Mouse (Mus musculus) layer of hippocampus, adult 11-12 months (tissue): ENCODE results near the gene Sez6.

Source experiments
- DNase-seq: peaks from one replicate; pipeline ENCODE4 v3.0.0; 2022; ENCODE audit warnings: low spot score

Sez6 gene

DNA sequence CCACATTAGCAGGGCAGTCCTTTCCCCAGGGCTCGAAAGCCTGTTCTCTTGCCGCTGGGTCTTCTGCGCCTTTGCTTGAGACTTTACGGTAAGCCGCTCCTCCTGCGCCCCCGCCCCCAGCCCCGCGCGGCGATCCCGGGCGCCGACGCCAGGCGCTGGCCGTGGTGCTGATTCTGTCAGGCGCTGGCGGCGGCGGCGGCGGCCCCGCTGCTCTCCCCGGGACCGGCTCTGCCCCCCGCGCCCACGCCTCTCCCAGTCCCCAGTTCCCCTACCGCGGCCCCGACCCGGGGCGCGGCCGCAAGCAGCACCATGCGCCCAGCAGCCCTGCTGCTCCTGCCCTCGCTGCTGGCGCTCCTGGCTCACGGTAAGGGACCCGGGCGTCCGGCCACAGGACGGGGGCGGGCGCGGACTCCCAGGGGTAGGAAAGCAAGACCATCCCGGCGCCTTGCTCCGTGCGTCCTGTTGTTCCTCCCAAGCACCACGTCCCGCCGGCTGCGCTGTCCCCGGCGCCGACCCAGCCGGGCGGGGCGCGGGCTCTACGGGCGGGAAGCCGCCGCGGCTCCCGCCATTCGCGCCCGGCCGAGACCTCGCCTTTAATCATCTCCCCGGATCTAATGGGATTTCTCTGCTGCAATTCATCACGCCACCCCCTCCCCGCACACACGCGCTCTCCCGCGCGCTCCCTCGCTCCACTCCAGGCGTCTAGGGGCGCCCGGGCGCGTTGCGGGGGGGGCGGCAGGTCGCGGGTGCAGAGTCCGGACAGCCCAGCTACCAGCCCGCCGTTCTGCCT lies at the start of gene Sez6:
Gene Sez6, plus strand, starts transcription at position 50 of the 790 bp plus-strand sequence.
- DNase-seq = peak; percentile 82

GRCm38 (mm10) chr11:77884524-77885245 lies 45.9 kb upstream of the Sez6 start:
- DNase-seq = no peak

DNA sequence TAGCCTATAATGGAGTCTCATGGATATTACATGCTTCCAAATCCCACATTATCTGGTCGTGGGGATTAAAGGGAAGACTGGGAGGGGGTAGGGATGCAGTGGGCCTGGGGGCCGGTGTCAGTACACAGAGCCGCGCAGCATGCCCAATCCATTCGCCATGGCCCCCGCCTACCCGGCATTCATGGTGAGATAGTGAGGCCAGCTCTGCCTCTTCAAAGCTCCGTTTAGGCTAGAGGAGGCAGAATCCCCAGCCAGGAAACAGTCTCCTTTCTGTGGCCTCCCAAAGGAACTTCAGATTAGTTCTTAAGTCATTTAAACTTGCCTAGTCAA lies 45.4 kb upstream of the Sez6 start:
- no peak for DNase-seq

DNA sequence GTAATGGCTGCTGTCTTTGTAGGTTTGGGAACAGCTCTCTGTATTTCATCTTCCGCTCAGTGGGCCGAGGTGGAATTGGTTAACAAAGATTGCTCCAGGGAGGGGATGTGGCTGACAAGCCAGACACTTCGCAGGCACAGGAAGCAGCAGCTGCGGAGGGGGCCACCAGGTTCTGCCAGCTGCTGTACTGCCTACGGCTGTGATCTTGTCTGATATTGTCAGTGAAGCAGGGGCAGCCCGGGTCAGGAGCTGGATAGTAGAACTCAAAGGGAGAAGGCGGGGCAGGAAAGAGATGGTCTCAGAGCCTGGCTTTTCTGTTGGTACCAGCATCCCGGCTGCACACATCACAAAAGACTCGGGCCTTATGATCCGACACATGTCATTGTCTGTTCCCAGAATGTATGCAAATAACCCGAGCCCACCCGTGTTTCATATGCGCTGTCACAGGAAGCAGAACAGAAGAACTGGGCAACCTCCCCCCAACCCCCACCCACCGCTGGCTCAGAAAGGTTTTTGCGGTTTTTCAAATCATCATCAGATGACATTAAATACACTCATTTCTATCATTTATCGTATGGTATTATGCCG lies 43.1 kb upstream of the Sez6 start:
- DNase-seq = no peak

DNA sequence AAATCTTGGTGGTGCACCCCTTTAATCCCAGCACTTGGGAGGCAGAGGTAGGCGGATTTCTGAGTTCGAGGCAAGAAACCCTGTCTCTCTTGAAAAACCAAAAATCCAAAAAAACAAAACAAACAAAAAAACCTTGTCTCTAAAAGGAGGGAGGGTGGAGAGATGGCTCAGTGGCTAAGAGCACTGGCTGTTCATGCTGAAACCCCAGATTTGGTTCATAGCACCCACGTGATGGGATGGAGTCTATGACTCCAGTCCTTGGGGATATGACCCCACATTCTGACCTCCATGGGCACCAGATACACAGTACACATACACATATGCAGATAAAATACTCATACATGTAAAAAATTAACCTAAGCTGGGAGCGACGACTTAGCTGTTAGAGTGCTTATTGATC lies 41.8 kb upstream of the Sez6 start:
- DNase-seq = no peak

DNA sequence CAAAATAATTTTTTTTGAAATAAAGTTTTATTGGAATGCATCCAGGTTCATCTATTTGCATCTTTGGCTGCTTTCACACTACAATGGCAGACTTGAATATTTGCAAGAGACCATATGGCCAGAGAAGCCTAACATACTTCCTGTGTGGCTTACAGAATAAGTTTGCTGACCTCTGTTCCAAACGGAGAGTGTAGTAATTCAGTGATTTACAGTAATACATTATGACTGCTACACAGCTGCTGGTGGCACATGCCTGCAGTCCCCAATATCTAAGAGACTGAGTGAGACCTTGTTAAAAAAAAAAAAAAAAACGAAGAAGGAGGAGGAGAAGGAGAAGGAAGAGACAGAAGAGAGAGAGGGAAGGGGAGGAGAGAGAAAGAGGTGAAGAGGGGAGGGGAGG lies 41.1 kb upstream of the Sez6 start:
- DNase-seq = no peak

GRCm38 (mm10) chr11:77890648-77891258 lies 39.8 kb upstream of the Sez6 start:
- no peak for DNase-seq

- no peak for DNase-seq
Observed at GRCm38 (mm10) chr11:77892883-77893282, 37.7 kb upstream of the Sez6 start.

DNA sequence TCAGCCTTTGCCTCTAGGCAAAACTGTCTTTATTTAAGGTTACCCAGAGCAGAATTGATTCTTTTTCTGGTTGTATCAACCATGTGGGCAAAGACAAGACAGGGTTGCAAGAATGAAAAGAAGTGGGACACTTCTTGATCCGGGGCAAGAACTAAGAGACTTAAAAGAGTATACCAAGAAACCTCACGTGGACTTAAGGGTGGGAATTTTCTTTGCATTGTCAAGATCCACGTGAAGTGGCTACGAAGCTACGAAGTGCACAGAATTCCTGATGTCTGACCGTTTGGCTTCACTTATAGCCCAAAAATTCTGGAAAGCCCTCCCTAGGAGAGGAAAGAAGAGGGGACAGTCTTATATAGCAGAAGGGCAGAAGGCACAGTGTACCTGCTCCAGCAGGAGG lies 37.3 kb upstream of the Sez6 start:
- DNase-seq = no peak

DNA sequence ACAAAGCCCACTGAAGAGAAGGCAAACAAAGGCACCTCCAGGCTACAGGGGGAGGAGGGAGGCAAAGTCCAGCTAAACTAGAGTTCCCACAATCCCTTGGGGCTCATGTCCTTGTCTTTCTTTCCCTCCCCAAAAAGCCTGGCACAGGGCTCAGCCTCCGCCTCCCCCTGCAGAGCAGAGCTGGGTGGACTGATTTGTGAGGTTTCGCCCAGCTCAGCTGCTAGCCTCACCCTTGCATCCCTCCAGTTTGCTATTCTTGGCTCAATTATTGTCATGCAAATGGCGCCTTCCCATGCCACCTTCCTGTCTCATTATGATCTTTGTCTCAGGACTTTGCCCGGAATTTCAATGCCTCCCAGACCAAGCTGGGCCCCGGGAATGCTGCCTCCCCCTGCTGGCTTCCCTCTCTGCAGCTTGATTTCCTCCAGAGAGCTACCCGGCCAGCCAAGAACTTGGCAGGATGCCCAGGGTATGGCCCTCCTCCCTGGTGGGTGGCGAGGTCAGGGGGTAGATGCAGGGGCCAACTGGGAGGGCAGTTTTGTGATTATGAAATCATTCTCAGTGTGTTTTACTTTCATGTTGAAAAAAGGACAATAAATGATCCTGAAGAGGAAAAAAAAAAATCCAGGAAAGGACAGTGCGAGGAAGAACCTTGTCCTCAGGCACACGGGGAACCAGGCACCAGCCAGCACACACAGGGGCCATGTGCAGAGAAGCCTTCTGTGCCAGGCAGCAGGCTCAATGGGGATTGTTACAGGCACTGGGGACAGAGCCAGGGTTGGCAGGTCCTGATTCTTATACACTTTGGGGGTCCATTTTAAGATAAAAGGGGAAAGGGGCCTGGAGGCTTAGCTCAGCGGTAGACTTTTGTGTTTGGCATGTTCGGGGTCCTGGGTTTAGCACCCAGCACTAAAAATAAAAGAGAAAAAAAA lies 36.5 kb upstream of the Sez6 start, which contains the start of gene Pipox:
Gene Pipox, minus strand, starts transcription at position 310 of the 932 bp plus-strand sequence.
- peak; percentile 85 for DNase-seq

- no peak for DNase-seq
Observed at GRCm38 (mm10) chr11:77894967-77895366, 35.6 kb upstream of the Sez6 start.

- no peak for DNase-seq
Observed at GRCm38 (mm10) chr11:77896011-77896410, 34.6 kb upstream of the Sez6 start.

DNA sequence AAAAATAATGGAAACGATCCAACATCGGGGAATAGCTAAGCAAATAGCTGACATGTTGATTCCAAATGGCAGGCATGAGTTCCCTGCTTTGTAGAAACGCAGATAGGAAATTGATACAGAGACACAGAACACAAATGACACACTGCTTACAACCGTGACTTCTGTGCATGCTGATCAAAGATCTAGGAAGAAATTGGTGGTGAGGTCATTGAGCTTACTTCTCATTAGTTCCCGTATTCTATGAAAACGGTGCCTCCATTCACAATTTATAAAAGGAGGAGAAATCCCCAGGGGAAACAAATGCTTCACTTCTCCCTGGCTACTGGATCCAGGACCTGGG lies 34.1 kb upstream of the Sez6 start:
- DNase-seq = no peak

DNA sequence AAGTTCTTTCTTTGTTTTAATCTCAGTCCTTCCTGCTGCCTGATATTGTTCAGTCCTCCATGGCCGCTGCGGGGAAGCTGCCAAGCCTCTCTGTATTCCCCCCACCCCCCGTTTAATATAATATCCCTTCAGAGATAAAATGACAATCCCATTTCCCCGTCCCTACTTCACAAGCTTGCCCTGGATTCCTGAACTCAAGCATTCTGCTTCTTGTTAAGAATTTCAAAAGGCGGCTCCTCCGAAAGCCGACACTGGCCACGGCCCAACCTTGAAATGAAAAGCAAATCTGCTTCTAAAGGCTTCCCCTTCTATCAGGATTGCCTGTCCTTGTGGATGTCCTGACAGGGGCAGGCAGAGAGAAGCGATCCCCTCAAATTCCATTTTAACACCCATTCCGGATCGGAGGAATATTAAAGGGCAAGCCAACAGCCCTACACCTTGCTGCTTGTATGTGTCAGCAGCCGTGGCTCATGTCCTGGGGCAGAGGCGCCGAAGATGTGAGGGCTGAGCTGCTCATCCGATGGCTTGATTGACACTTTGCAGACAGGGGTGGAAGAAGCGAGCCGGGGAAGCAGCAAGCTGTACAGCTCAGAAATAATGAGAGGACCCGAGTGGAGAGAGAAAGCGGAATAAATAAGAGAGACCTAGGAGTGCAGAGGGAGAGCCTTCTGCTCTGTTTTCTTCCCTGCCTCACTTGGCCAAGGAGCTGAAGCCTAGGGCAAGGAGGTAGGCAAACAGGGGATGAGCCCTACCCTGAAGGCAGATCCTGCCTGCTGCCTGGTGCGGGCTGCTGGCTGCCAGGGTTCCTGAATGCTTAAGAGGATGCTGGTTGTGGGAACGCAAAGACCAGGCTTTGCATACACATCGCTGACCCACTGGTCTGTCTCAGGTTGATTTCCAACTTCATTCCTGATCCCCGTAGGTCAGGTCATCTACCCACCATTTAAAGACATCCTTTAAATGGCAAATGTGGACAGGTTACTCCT lies 33.5 kb upstream of the Sez6 start:
- DNase-seq = no peak

GRCm38 (mm10) chr11:77900187-77900586 lies 30.4 kb upstream of the Sez6 start:
- DNase-seq = no peak

- DNase-seq = no peak
Observed at GRCm38 (mm10) chr11:77900696-77901095, 29.9 kb upstream of the Sez6 start.

- no peak for DNase-seq
Observed at GRCm38 (mm10) chr11:77901366-77901765, 29.2 kb upstream of the Sez6 start.

- no peak for DNase-seq
Observed at GRCm38 (mm10) chr11:77901775-77902355, 28.7 kb upstream of the Sez6 start.

- DNase-seq = no peak
Observed at GRCm38 (mm10) chr11:77903761-77904160, 26.8 kb upstream of the Sez6 start.

DNA sequence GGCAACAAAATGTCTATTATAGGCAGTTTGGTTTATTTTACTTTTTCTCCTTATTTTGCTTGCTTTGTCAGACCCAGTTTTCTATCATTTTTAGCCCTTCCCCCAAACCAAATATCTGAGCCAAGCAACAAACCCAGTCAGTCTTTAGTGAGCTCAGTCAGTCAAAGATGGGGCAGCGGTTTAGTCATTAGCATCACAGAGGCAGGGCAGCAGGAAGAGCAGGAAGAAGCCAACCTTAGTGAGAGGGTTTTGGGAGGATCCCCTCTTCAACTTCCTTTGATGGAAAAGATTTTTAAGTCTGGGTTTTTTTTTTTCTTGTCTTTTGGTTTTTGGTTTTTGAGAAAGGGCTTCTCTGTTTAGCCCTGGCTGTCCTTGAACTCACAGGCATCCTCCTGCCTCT lies 25.9 kb upstream of the Sez6 start:
- no peak for DNase-seq
